Mouse (Mus musculus): ENCODE measurements around the gene Plrg1.

Gene Plrg1

DNA sequence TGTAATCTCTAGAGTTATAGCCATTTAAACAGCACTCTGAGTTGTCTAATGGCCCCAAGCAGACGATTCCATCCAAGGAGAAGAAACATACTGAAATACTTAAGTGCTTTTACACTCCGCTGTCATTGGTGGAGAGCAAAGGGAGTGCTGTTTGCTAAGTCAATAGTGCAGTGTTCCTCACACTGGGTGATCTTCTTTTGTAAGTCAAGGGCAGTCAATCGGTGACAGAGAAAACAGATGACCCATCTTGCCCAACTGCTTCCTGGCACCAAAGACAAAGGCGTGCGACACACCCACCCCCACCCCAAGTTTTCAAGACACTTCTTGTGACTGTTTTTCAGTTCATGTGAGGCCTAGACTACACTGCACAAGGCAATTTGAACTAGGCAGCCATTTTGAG, 3.2 kb upstream of the Plrg1 start:
- DNase-seq (ENCODE audit: low read depth, low spot score) = no peak

DNA sequence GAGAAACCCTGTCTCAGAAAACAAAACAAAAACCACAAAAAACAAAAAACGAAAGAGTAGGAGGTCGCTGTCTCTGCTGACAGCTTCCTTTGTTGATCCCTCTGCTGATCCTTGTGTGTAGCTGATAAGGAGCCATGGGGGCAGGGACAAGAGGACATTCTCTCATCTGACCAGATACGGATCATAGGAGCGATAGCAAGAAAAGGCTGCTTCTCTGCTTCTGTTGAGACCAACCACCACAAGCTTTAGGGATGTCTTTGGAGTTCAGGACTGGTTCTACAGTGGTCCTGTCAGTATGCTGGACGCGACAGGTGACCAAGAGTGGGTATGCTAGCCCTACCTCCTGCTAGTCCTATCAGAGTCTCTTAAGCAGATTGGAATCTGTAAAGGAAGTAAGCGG, 2.2 kb upstream of the Plrg1 start:
- no peak for DNase-seq (ENCODE audit: low read depth, low spot score)

DNA sequence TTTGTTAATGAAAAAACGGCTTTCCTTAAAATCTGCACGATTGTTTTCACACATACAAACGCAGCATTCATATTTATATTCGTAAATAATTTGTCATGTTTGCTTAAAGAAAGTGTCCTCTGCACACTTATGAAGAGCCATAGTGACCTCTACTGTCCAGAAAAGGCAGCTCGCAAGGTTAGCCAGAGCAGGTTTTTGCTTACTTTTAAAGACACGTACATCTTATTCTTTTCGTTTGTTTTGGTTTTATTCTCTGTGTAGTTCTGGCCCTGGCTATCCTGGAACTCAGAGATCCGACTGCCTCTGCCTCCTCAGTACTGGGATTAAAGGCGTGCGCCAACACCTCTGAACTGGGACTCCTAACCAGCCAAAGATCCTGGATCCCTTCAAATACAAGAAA, 1.6 kb upstream of the Plrg1 start:
- peak; percentile 74 for DNase-seq (ENCODE audit: low read depth, low spot score)

DNA sequence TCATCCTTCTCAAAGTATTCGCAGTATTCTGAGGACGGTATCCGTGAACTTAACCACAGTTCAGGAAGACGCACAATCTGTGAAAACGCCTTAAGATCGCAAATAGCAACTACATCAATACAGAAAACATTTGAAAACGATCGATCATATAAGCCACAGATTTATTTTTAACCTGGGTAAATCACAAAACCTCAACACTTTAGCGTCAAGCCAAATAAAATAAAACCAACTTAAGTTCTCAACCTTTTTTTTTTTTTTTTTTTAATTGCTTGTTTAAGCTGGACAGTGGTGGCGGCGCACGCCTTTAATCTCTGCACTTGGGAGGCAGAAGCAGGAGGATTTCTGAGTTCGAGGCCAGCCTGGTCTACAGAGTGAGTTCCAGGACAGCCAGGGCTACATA, 563 bp upstream of the Plrg1 start:
- no peak for DNase-seq (ENCODE audit: low read depth, low spot score)

DNA sequence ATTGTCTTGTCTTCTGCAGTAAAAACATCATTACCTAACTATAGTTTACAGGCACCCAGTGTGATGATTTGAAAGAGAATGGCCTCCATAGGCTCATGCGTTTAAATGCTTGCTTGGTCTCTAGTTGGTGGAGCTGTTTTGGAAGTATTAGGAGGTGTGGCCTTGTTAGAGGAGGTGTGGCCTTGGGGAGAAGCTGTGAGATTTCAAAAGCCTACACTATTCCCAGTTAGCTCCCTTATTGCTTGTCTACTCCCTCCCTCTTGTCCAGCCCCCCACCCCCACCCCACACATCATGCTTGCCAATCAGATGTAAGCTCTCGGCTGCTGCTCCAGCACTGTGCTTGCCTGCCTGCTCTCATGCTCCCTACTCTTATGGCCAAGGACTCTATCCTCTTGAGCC, 1.7 kb downstream of the Plrg1 start:
- no peak for DNase-seq (ENCODE audit: low read depth, low spot score)

DNA sequence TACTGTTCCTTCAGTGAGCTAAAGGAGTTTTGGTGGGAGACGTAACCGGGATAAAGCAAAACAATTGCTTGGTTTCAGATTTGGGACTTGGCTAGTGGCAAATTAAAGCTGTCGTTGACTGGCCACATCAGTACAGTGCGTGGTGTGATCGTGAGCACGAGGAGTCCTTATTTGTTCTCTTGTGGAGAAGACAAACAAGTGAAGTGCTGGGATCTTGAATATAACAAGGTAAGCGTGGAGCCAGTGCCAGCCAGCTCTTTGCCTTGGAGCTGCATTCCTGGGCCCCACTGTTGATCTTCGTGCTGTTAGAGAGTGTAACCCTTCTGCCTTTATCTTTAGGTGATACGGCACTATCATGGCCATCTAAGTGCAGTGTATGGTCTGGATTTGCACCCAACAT, 12.6 kb downstream of the Plrg1 start:
- DNase-seq (ENCODE audit: low read depth, low spot score) = no peak

DNA sequence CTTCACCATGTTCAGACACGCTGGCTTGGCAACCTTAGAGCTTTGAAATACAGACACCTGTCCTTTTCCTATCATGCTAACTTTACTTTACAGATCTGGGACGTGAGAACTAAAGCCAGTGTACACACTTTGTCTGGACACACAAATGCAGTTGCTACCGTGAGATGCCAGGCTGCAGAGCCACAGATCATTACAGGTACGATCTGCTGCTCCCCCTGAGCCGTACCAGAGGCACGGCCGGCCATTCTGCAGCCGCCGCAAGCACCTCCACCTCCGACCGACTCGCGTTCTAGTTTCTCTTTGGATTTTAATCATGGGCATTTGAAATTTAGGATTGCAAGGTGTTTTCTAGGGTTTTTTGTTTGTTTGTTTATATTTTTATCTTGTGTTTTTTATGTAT, 13.5 kb downstream of the Plrg1 start:
- no peak for DNase-seq (ENCODE audit: low read depth, low spot score)

DNA sequence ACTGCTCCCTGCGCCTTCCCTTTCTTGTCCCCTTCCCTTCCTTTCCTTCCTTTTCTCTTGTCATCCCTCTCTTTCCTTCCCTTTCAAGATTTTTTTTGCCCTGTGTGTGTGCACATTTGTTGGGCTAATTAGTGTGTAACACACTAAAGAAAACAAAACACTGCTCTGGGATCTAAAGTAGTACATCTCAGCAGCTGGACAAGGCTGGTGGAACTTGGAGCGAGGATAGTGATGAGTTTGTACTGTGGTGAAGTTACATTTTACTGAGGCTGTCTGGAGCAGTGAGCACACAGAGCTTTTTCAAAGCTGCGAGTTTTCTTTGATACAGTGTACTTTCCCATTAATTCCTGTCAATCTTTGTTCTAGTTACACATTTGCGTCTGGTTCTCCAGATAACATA, 14.9 kb downstream of the Plrg1 start:
- no peak for DNase-seq (ENCODE audit: low read depth, low spot score)

DNA sequence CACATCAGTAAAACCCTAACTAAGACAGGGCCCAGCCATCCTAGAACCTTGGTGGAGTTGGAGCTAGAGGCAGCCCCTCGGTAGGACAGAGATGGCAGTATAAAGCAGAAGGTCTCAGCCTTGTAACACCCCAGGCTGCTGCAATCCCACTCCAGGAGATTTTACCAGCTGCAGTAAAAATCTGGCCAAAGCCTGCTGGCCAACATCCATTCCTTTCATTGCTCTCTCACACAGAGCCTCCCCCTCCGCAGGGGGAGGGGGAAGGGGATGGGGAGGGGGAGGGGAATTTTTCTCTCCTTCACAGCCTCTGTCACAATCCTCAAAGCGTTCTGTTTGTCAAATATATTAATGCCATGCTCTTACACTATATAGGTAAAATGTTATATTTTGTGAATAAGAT, 21.2 kb downstream of the Plrg1 start:
- peak; percentile 77 for DNase-seq (ENCODE audit: low read depth, low spot score)

DNA sequence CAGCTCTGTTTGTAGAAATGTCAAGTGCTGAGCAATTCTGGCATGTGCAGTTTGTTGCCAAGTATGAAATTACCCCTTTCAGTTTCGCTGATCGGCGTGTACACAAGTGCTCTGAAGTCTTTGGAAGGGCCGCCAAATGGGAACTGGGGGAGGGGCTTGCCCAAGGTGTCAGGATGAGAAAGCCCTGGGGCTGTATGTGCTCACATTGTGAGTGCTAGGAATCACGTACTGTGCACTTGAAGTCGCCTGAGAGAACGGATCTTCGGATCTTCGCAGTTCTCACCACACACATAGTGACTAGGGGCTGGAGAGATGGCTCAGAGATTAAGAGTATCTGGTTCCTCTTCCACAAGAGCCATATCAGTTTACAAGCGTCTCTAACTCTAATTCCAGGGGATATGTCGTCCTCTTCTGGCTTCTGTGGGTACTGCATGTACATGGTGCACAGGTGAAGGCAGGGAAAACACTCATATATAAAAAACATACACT, 25.3 kb downstream of the Plrg1 start:
- DNase-seq (ENCODE audit: low read depth, low spot score) = peak; percentile 73

DNA sequence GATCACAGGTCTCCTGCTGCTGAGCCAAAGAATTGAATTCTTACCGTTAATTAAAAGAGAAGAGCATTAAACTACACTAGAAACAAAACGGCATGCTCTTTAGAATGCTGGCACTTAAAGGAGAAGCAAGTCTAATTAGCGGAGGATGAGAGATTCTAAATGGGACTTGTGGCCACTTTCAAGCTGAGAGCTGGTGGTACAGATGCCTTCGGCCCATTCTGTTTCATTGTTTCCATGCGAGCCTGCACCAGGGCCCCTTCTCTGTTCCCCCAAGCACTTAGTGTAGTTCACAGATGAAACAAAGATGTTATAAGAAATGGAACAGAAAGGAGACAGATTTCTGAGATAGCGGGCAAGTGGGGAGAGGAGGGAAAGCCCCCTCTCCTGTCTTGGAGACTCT, 42.3 kb downstream of the Plrg1 start:
- DNase-seq (ENCODE audit: low read depth, low spot score) = no peak

DNA sequence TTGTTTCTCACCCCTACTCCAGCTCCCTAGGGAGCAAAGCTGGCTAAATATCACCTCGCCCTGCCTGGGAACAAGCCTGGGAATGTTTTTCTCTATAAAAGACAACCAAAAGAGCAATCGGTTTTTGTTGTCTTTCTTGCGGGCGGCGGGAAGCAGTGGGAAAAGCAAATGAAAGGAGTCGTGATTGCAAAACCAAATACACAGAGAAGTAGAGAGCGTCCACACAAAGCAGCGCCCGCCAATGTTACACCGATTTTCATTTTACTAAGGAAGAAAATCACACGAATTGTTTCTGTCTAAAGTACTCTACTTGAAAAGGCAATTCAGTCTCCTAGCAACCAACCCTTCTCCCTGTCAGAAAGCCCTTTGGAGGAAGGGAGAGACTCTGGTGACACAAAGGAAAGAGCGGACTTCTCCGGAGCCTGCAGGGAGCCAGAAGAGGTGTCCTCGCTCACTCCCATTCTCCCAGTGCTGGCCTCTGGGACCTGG, 43.3 kb downstream of the Plrg1 start:
- DNase-seq (ENCODE audit: low read depth, low spot score) = peak; percentile 76

DNA sequence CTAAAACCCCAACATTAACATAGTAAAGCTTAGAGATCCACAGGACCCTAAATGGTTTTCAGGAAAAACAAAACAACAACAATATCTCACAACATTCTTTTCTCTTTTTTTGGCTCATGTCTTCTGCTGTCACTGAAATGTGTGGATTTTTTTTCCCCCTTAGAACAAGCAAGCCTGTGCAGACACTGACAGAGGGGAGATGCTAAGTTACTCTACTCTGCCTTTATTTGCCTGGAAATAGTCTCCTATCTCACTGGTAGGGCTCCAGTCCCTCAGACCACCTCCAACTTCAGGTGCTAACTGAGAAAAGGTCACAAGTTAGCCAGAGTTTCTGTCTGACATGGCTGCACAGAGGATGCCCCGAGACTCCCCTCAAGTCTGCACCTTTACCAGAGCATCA, 43.8 kb downstream of the Plrg1 start:
- no peak for DNase-seq (ENCODE audit: low read depth, low spot score)

DNA sequence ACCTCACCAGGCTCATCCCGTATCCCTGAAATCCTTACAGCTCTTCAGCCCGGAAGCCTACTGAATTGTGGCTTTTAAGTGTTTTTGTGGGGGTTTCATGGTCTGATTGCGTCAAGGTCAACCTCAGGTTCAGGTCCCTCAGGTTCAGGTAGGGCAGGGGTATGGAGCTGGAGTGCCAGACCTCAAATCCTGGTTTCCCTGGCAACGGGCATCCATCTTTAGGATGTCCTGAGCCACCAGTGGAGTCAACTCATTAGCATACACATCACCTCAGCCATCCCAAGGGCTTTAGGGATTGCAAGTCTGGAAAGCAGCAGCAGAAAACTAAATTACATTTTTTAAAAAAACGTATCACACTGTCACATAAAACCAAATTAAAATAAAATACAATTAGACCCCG, 44.3 kb downstream of the Plrg1 start:
- no peak for DNase-seq (ENCODE audit: low read depth, low spot score)

DNA sequence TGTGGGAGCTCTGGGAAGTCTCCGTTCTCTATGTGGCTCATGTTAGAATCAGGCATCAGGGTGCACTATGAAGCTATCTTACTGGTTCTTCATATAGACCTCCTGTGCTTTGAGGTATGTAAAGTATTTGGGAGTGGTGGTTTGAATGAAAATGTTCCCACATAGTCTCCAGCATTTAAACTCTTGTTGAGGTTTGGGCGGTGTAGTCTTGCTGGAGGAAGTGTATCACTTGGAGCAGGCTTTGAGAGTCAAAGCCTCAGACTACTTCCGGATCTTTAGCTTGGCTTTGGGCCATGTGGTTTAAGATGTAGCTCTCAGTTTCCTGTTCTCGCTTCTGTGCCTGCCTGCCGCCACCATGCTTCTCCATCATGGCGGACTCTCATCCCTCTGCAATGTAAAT, 47.0 kb downstream of the Plrg1 start:
- no peak for DNase-seq (ENCODE audit: low read depth, low spot score)

DNA sequence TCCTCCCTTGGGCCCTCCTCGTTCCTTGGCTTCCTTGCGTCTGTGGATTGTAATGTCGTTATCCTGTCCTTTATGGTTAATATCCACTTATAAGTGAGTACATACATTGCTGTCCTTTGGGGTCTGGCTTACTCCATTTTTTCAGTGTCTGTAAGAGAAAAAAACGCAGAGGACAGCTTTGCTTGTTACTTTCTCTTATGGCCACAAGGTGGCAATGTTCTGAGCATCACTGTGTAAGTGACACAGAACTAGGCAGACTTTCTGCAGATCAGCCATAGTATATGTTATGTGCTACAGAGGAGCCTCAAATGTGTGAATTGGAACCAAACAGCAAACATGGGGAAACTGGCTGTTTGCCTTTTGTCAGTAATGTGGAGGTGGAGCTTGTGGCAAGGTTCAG, 54.8 kb downstream of the Plrg1 start:
- peak; percentile 71 for DNase-seq (ENCODE audit: low read depth, low spot score)

DNA sequence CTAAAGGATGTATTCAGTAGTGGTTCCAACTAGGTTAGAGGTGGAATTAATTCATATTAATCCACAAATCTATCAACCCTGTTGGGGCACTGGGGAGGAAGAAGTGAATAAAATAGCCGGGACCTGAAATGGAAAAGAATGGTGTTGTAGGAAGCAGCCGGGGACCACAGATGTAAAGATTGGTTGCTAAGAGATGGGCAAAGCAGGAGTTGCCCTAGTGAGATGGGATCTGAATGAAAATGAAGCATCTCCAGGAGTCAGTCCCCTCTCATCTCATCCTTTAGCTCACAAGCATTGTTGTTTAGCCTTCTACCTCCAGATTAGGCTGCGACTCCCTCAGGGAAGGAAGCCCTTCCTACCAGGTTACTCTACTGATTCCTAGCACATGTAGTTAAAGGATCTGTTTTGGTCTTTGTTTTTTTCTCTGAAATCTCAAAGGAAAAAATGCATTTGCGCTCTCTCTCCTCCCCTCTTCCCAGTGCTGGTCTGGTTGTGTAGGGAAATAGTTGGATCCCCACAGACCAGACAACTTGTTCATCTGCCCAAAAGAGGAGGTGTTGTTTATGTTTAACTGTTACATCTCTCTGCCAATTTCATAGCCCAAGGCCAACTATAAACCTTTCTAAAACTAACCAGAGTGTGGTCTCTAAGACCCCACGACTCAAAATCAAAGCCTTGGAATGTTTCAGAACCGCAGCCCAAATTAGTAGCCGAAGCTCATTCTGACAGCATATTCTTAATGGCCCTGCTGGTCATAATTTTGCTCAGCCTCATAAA, 56.4 kb downstream of the Plrg1 start:
- DNase-seq (ENCODE audit: low read depth, low spot score) = no peak

DNA sequence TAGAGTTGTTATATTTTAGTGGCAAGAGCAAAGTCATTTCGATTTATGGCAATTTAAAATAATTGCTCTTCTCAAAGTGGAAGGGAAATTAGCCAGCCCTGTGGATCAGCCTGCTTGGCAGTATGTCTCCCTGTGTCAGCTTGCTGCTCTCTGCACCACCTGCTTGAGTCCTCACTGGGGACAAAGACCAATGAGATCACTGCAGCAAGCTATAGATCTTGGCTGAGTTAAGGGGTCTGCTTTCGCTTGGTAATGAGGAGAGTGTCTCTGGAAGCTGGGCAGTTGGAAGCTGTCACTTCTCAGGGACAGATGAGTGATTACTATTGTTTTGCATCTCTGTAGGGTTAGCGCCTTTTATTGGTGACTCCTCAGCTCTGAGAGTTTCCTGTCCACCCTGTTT, 57.5 kb downstream of the Plrg1 start:
- no peak for DNase-seq (ENCODE audit: low read depth, low spot score)

DNA sequence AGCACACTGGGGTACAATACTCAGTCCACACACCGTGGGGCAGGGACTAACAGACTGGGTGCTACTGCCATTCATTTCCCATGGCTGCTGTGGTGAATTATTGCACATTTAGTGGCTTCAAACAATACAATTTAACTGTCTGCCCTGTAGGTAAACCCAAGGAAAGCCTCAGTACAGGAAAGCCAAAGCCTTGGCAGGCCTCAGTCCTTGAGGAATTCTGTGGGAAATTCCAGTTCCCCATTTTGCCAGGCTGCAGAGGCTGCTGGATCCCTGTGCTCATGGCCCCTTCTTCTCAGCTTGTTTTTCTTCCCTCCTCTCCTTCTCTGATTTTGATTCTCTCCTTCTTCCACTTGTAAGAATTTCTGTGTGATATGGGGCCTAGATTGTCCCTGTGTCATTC, 59.6 kb downstream of the Plrg1 start:
- DNase-seq (ENCODE audit: low read depth, low spot score) = no peak

DNA sequence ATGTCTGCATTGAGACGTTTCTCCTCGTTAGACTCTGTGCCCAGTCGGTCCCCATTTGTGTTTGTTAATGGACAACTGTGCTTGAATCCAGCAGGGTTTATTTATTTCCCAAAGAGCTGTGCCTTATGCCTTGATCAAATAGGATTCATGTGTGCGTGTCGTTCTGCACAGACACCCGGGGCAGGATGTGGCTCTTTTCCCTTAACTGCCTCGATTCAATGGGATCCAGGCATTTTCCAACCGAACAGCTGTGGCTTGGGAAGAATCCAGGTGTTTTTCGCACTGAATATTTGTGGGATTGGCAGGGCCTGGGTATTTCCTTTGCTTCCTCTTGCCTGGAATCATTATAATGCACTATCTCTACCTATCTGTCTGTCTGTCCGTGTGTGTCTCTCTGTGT, 62.3 kb downstream of the Plrg1 start:
- DNase-seq (ENCODE audit: low read depth, low spot score) = no peak

Data from brain, adult 2 months (tissue).